ENCODE assay signal across 23 mouse cellular contexts in genomic region chr5:120506490-120506889, GRCm38 (mm10). TPM values are rescaled to one million over a fixed set of nuclear protein-coding genes. Genes with fewer than 3 reads are reported as not detected.
DNase-seq lines count a peak whose midpoint lies in the region; ATAC-seq and TF ChIP-seq lines count a peak whose summit lies in the region.
"Had no signal": no experiment of that assay in that cellular context is flagged by ENCODE, and none has a peak within 500 bp of the region (broad histone marks: within the 10 kb centered on the region; RNA-seq: fewer than 3 reads in every experiment).

No protein-coding gene starts in this region.

- H3K4me3 ChIP-seq in embryonic facial prominence, embryonic 14.5 days (ENCODE audit: low read depth, low read length): no peak overlapping the region
- no peak overlapping the region for H3K4me3 ChIP-seq in embryonic facial prominence, embryonic 10.5 days
- H3K4me3 ChIP-seq in hindbrain, postnatal 0 days (ENCODE audit: low read length): no peak overlapping the region
- H3K4me3 ChIP-seq in hindbrain, embryonic 11.5 days (ENCODE audit: low read depth, low read length): no peak overlapping the region
- no peak overlapping the region for H3K4me3 ChIP-seq in lung, embryonic 16.5 days (ENCODE audit: low read length)
- no peak overlapping the region for H3K4me3 ChIP-seq in neural tube, embryonic 13.5 days
- H3K4me3 ChIP-seq: embryonic facial prominence, embryonic 13.5 days; forebrain, embryonic 13.5 days; heart, adult 2 months; heart, embryonic 12.5 days; hindbrain, embryonic 13.5 days had no signal

- 44% methylated on average over 9 of the region's 9 CpGs for WGBS in embryonic facial prominence, embryonic 14.5 days
- WGBS in embryonic facial prominence, embryonic 10.5 days: 74% methylated on average over 9 of the region's 9 CpGs
- WGBS in hindbrain, postnatal 0 days: 43% methylated on average over 9 of the region's 9 CpGs
- 76% methylated on average over 9 of the region's 9 CpGs for WGBS in hindbrain, embryonic 11.5 days
- 38% methylated on average over 9 of the region's 9 CpGs for WGBS in lung, embryonic 16.5 days
- 38% methylated on average over 9 of the region's 9 CpGs for WGBS in neural tube, embryonic 13.5 days

- no peaks in the 10 kb centered on the region for H3K9me3 ChIP-seq in embryonic facial prominence, embryonic 14.5 days (ENCODE audit: control insufficient read depth, low read length)
- H3K9me3 ChIP-seq in embryonic facial prominence, embryonic 10.5 days: no peaks in the 10 kb centered on the region
- H3K9me3 ChIP-seq in hindbrain, postnatal 0 days (ENCODE audit: low read length): no peaks in the 10 kb centered on the region
- H3K9me3 ChIP-seq in hindbrain, embryonic 11.5 days (ENCODE audit: control insufficient read depth, low read length): no peaks in the 10 kb centered on the region
- H3K9me3 ChIP-seq in lung, embryonic 16.5 days (ENCODE audit: control insufficient read depth, low read length): no peaks in the 10 kb centered on the region
- H3K9me3 ChIP-seq in neural tube, embryonic 13.5 days: no peaks in the 10 kb centered on the region
- H3K9me3 ChIP-seq: embryonic facial prominence, embryonic 13.5 days; forebrain, embryonic 13.5 days; hindbrain, embryonic 13.5 days had no signal

- peak; percentile 7; the same call in 1 of the 2 replicates for ATAC-seq in embryonic facial prominence, embryonic 14.5 days (ENCODE audit: low read depth)
- ATAC-seq in hindbrain, postnatal 0 days: no peak
- no peak for ATAC-seq in hindbrain, embryonic 11.5 days (ENCODE audit: low FRiP score)
- peak; percentile 21; the same call in 1 of the 2 replicates for ATAC-seq in lung, embryonic 16.5 days (ENCODE audit: low read depth)
- ATAC-seq in neural tube, embryonic 13.5 days (ENCODE audit: low read depth): no peak
- ATAC-seq: forebrain, embryonic 13.5 days had no signal

- H3K27ac ChIP-seq in embryonic facial prominence, embryonic 14.5 days (replicated peaks; ENCODE audit: low read depth, low read length): no peak overlapping the region
- H3K27ac ChIP-seq in embryonic facial prominence, embryonic 10.5 days (replicated peaks): no peak overlapping the region
- H3K27ac ChIP-seq in hindbrain, postnatal 0 days: no peak overlapping the region
- no peak overlapping the region for H3K27ac ChIP-seq in hindbrain, embryonic 11.5 days (ENCODE audit: low read depth, low read length)
- H3K27ac ChIP-seq in lung, embryonic 16.5 days (ENCODE audit: low read length): no peak overlapping the region
- peak overlapping the region; percentile 23; the same call in 1 of the 2 replicates for H3K27ac ChIP-seq in neural tube, embryonic 13.5 days (replicated peaks)
- H3K27ac ChIP-seq: embryonic facial prominence, embryonic 13.5 days; forebrain, embryonic 13.5 days; heart, adult 2 months; hindbrain, embryonic 13.5 days had no signal

- H3K27me3 ChIP-seq in embryonic facial prominence, embryonic 14.5 days (replicated peaks; ENCODE audit: control insufficient read depth, insufficient read depth, low read length): no peaks in the 10 kb centered on the region
- peaks cover 3% of the 10 kb centered on the region for H3K27me3 ChIP-seq in embryonic facial prominence, embryonic 10.5 days (replicated peaks; ENCODE audit: low read depth, poor library complexity, severe bottlenecking)
- H3K27me3 ChIP-seq in hindbrain, postnatal 0 days (ENCODE audit: insufficient read depth, low read length): no peaks in the 10 kb centered on the region
- peaks cover under 1% of the 10 kb centered on the region for H3K27me3 ChIP-seq in hindbrain, embryonic 11.5 days (ENCODE audit: control insufficient read depth, insufficient read depth, low read length)
- no peaks in the 10 kb centered on the region for H3K27me3 ChIP-seq in lung, embryonic 16.5 days (ENCODE audit: control insufficient read depth, insufficient read depth, low read depth, low read length)
- H3K27me3 ChIP-seq in neural tube, embryonic 13.5 days: 0 out of 2 replicates have a peak, but pooled peaks cover 3% of the 10 kb centered on the region
- H3K27me3 ChIP-seq: embryonic facial prominence, embryonic 13.5 days; heart, embryonic 12.5 days had no signal

- no peak overlapping the region for H3K9ac ChIP-seq in embryonic facial prominence, embryonic 14.5 days (ENCODE audit: low read depth, low read length)
- H3K9ac ChIP-seq in hindbrain, postnatal 0 days (replicated peaks; ENCODE audit: low read length): no peak overlapping the region
- no peak overlapping the region for H3K9ac ChIP-seq in hindbrain, embryonic 11.5 days (ENCODE audit: low read depth, low read length)
- no peak overlapping the region for H3K9ac ChIP-seq in lung, embryonic 16.5 days (ENCODE audit: low read length)
- no peak overlapping the region for H3K9ac ChIP-seq in neural tube, embryonic 13.5 days
- H3K9ac ChIP-seq: embryonic facial prominence, embryonic 13.5 days; forebrain, embryonic 13.5 days; heart, embryonic 12.5 days; hindbrain, embryonic 13.5 days had no signal

- H3K36me3 ChIP-seq in embryonic facial prominence, embryonic 14.5 days (ENCODE audit: control insufficient read depth, insufficient read depth, low read length): no peaks in the 10 kb centered on the region
- H3K36me3 ChIP-seq in embryonic facial prominence, embryonic 10.5 days (replicated peaks): no peaks in the 10 kb centered on the region
- no peaks in the 10 kb centered on the region for H3K36me3 ChIP-seq in hindbrain, postnatal 0 days (ENCODE audit: insufficient read depth, low read length)
- no peaks in the 10 kb centered on the region for H3K36me3 ChIP-seq in hindbrain, embryonic 11.5 days (ENCODE audit: control insufficient read depth, insufficient read depth, low read length)
- no peaks in the 10 kb centered on the region for H3K36me3 ChIP-seq in lung, embryonic 16.5 days (ENCODE audit: control insufficient read depth, insufficient read depth, low read length)
- no peaks in the 10 kb centered on the region for H3K36me3 ChIP-seq in neural tube, embryonic 13.5 days
- H3K36me3 ChIP-seq: embryonic facial prominence, embryonic 13.5 days; heart, embryonic 12.5 days; hindbrain, embryonic 13.5 days had no signal

- peak; percentile 68 for DNase-seq in embryonic facial prominence, embryonic 14.5 days (ENCODE audit: low spot score)
- no peak for DNase-seq in embryonic facial prominence, embryonic 10.5 days (ENCODE audit: low spot score)
- DNase-seq in hindbrain, postnatal 0 days (ENCODE audit: low spot score): peak; percentile 28
- DNase-seq in hindbrain, embryonic 11.5 days (ENCODE audit: low spot score): no peak
- DNase-seq in lung, postnatal 14 days: no peak
- no peak for DNase-seq in neural tube, embryonic 10.5 days (ENCODE audit: extremely low spot score, low spot score)
- DNase-seq: adrenal gland, postnatal 10 days; B cell, adult 2 months; cerebellum, adult 11-12 months; cerebellum, adult 9-10 months; cerebellum, postnatal 25 days; heart, adult 2 months; heart, postnatal 4 days had no signal

- peaks cover 12% of the 10 kb centered on the region for H3K4me1 ChIP-seq in embryonic facial prominence, embryonic 14.5 days (ENCODE audit: control insufficient read depth, insufficient read depth, low read length)
- peaks cover 43% of the 10 kb centered on the region for H3K4me1 ChIP-seq in embryonic facial prominence, embryonic 10.5 days
- peaks cover 6% of the 10 kb centered on the region; the same call in 1 of the 2 replicates for H3K4me1 ChIP-seq in hindbrain, postnatal 0 days (ENCODE audit: insufficient read depth, low read length)
- peaks cover 7% of the 10 kb centered on the region for H3K4me1 ChIP-seq in hindbrain, embryonic 11.5 days (replicated peaks; ENCODE audit: control insufficient read depth, insufficient read depth, low read length)
- H3K4me1 ChIP-seq in lung, embryonic 16.5 days (replicated peaks; ENCODE audit: control insufficient read depth, insufficient read depth, low read length): peaks cover 15% of the 10 kb centered on the region
- peaks cover 51% of the 10 kb centered on the region for H3K4me1 ChIP-seq in neural tube, embryonic 13.5 days (replicated peaks)

- TF ChIP-seq CTCF in hindbrain, postnatal 0 days (IDR thresholded peaks at IDR 0.05; ENCODE audit: low read depth): no peak

- H3K4me2 ChIP-seq in embryonic facial prominence, embryonic 14.5 days (ENCODE audit: low read depth, low read length): no peak overlapping the region
- no peak overlapping the region for H3K4me2 ChIP-seq in hindbrain, postnatal 0 days (ENCODE audit: low read depth, low read length)
- no peak overlapping the region for H3K4me2 ChIP-seq in hindbrain, embryonic 11.5 days (replicated peaks; ENCODE audit: low read depth, low read length)
- no peak overlapping the region for H3K4me2 ChIP-seq in lung, embryonic 16.5 days (ENCODE audit: low read depth, low read length)
- no peak overlapping the region for H3K4me2 ChIP-seq in neural tube, embryonic 13.5 days
- H3K4me2 ChIP-seq: embryonic facial prominence, embryonic 13.5 days; forebrain, embryonic 13.5 days; heart, embryonic 12.5 days; hindbrain, embryonic 13.5 days had no signal

RNA-seq across cellular contexts. Expression of gene Plbd2, which starts 3.1 kb away (rescaled TPM):
- 47.0 and 53.1 TPM in 2 replicates for polyA plus RNA-seq in embryonic facial prominence, embryonic 14.5 days (2014; fragmentation: Nextera tagmentation; extraction: Ambion mirVana)
- polyA plus RNA-seq in embryonic facial prominence, embryonic 10.5 days (2016; fragmentation: Nextera tagmentation; extraction: Ambion mirVana): 35.5 and 37.8 TPM in 2 replicates
- 32.0 and 35.2 TPM in 2 replicates for total RNA-seq in hindbrain, postnatal 0 days (2014; rRNA removed)
- polyA plus RNA-seq in hindbrain, postnatal 0 days (2015; fragmentation: Nextera tagmentation; extraction: Ambion mirVana): 49.9 and 53.9 TPM in 2 replicates
- 20.5 and 22.1 TPM in 2 replicates for polyA plus RNA-seq in hindbrain, embryonic 11.5 days (2014; fragmentation: Nextera tagmentation; extraction: Ambion mirVana)
- polyA plus RNA-seq in lung, embryonic 16.5 days (2015; fragmentation: Nextera tagmentation; extraction: Ambion mirVana): 48.8 and 50.5 TPM in 2 replicates
- polyA plus RNA-seq in neural tube, embryonic 13.5 days (2015; fragmentation: Nextera tagmentation; extraction: Ambion mirVana): 35.8 and 42.8 TPM in 2 replicates

RNA-seq across cellular contexts. Expression of gene Slc8b1, which starts 4.5 kb away (rescaled TPM):
- polyA plus RNA-seq in embryonic facial prominence, embryonic 14.5 days (2014; fragmentation: Nextera tagmentation; extraction: Ambion mirVana): 3.5 and 5.7 TPM in 2 replicates
- 4.1 and 5.2 TPM in 2 replicates for polyA plus RNA-seq in embryonic facial prominence, embryonic 10.5 days (2016; fragmentation: Nextera tagmentation; extraction: Ambion mirVana)
- 3.7 and 4.0 TPM in 2 replicates for total RNA-seq in hindbrain, postnatal 0 days (2014; rRNA removed)
- polyA plus RNA-seq in hindbrain, postnatal 0 days (2015; fragmentation: Nextera tagmentation; extraction: Ambion mirVana): 2.5 and 2.7 TPM in 2 replicates
- polyA plus RNA-seq in hindbrain, embryonic 11.5 days (2014; fragmentation: Nextera tagmentation; extraction: Ambion mirVana): 1.5 and 2.1 TPM in 2 replicates
- 8.5 and 8.6 TPM in 2 replicates for polyA plus RNA-seq in lung, embryonic 16.5 days (2015; fragmentation: Nextera tagmentation; extraction: Ambion mirVana)
- 3.0 and 3.6 TPM in 2 replicates for polyA plus RNA-seq in neural tube, embryonic 13.5 days (2015; fragmentation: Nextera tagmentation; extraction: Ambion mirVana)

RNA-seq across cellular contexts. Expression of gene Sds, which starts 30.2 kb away (rescaled TPM):
- not detected in 2 replicates for polyA plus RNA-seq in embryonic facial prominence, embryonic 14.5 days (2014; fragmentation: Nextera tagmentation; extraction: Ambion mirVana)
- polyA plus RNA-seq in embryonic facial prominence, embryonic 10.5 days (2016; fragmentation: Nextera tagmentation; extraction: Ambion mirVana): not detected in 2 replicates
- 0.50 TPM in 1 of 2 replicates, not detected in the other for total RNA-seq in hindbrain, postnatal 0 days (2014; rRNA removed)
- polyA plus RNA-seq in hindbrain, postnatal 0 days (2015; fragmentation: Nextera tagmentation; extraction: Ambion mirVana): 0.20 and 0.59 TPM in 2 replicates
- polyA plus RNA-seq in hindbrain, embryonic 11.5 days (2014; fragmentation: Nextera tagmentation; extraction: Ambion mirVana): not detected in 2 replicates
- polyA plus RNA-seq in lung, embryonic 16.5 days (2015; fragmentation: Nextera tagmentation; extraction: Ambion mirVana): 0.26 TPM in 1 of 2 replicates, not detected in the other
- polyA plus RNA-seq in neural tube, embryonic 13.5 days (2015; fragmentation: Nextera tagmentation; extraction: Ambion mirVana): not detected in 2 replicates
- total RNA-seq: G1E; gastrocnemius, postnatal 4 days; heart, postnatal 4 days had no signal
- polyA plus RNA-seq: CD4-positive, CD25-positive, alpha-beta regulatory T cell, adult 4 months; embryonic facial prominence, embryonic 13.5 days; forebrain, embryonic 13.5 days; G1E; heart, embryonic 12.5 days; heart, postnatal 0 days; hindbrain, embryonic 13.5 days had no signal

RNA-seq across cellular contexts. Expression of gene Sdsl, which starts 33.9 kb away (rescaled TPM):
- 1.2 and 1.6 TPM in 2 replicates for polyA plus RNA-seq in embryonic facial prominence, embryonic 14.5 days (2014; fragmentation: Nextera tagmentation; extraction: Ambion mirVana)
- polyA plus RNA-seq in embryonic facial prominence, embryonic 10.5 days (2016; fragmentation: Nextera tagmentation; extraction: Ambion mirVana): 6.2 and 7.1 TPM in 2 replicates
- 4.6 and 6.0 TPM in 2 replicates for total RNA-seq in hindbrain, postnatal 0 days (2014; rRNA removed)
- polyA plus RNA-seq in hindbrain, postnatal 0 days (2015; fragmentation: Nextera tagmentation; extraction: Ambion mirVana): 7.8 and 8.1 TPM in 2 replicates
- 5.8 and 6.7 TPM in 2 replicates for polyA plus RNA-seq in hindbrain, embryonic 11.5 days (2014; fragmentation: Nextera tagmentation; extraction: Ambion mirVana)
- polyA plus RNA-seq in lung, embryonic 16.5 days (2015; fragmentation: Nextera tagmentation; extraction: Ambion mirVana): 7.7 and 8.1 TPM in 2 replicates
- polyA plus RNA-seq in neural tube, embryonic 13.5 days (2015; fragmentation: Nextera tagmentation; extraction: Ambion mirVana): 5.2 and 6.9 TPM in 2 replicates
- polyA plus RNA-seq: CD4-positive, CD25-positive, alpha-beta regulatory T cell, adult 4 months had no signal

Comparison
In these comparisons a context has a peak if more than half of its experiments do, and no peak if none do; other contexts are left out.
1. DNase-seq: peak in embryonic facial prominence, embryonic 14.5 days (single experiment) and hindbrain, postnatal 0 days (single experiment); none in embryonic facial prominence, embryonic 10.5 days (single experiment), hindbrain, embryonic 11.5 days (single experiment), lung, postnatal 14 days (single experiment) and neural tube, embryonic 10.5 days (single experiment).
2. ATAC-seq: peak in embryonic facial prominence, embryonic 14.5 days (single experiment) and lung, embryonic 16.5 days (single experiment); none in hindbrain, postnatal 0 days (single experiment), hindbrain, embryonic 11.5 days (single experiment) and neural tube, embryonic 13.5 days (single experiment).